Mouse (Mus musculus): ENCODE measurements around the gene Suco. TPM values are rescaled to one million over a fixed set of nuclear protein-coding genes. Genes with fewer than 3 reads are reported as not detected.
A peak's percentile ranks its signal among the peaks of the same experiment; 100 is the strongest.

Gene Suco
- total and polyA plus RNA-seq, 3 experiments, result 6.4 to 6.8 TPM; not detected in 1

DNA sequence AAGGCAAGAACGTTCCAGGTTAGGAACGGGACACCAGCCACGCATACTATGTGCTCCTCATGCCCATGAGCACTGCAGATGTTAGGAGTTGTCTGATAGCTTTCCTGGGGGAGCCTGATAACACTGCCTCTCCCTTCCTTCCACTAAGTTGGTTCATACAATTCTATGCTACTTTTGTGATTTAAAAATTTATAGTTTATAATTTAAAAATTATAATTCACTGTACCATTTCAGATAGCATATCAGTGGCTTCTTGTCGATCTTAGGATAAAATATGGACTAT, 83.9 kb downstream of the Suco start:
- Histone ChIP-seq H3K4me1 (ENCODE audit: control insufficient read depth in 1 of 2, insufficient read depth in 2 of 2, low read length in 2 of 2) (peaks cover 13 to 19% of the 10 kb centered on the region in 2 experiments), H3K4me3 (ENCODE audit: control insufficient read depth in 1 of 2, insufficient read depth in 1 of 2, low read depth in 2 of 2, low read length in 2 of 2) (no peak overlapping the region), H3K9ac (ENCODE audit: control insufficient read depth, low read depth, low read length, poor library complexity, severe bottlenecking) (no peak overlapping the region), H3K79me2 (ENCODE audit: control insufficient read depth, insufficient read depth, low read length, poor library complexity) (no peaks in the 10 kb centered on the region), H3K9me3 (replicated peaks; ENCODE audit: insufficient read depth, low read length) (no peaks in the 10 kb centered on the region), H3K36me3 (ENCODE audit: control insufficient read depth in 1 of 2, insufficient read depth in 2 of 2, low read length in 2 of 2) (peaks cover 0 to 23% of the 10 kb centered on the region in 2 experiments; a peak in 2 of 4 replicates), H3K27ac (ENCODE audit: control insufficient read depth, low read depth, low read length) (peak overlapping the region; percentile 50), H3K27me3 (ENCODE audit: control insufficient read depth in 1 of 2, insufficient read depth in 2 of 2, low read length in 2 of 2) (no peaks in the 10 kb centered on the region)
- no peak for DNase-seq (ENCODE audit: low read depth, low spot score)
- no peak for TF ChIP-seq ZMIZ1 (IDR thresholded peaks at IDR 0.05; ENCODE audit: low read depth, low read length)
- TF ChIP-seq CHD2 (IDR thresholded peaks at IDR 0.05; ENCODE audit: low read length), result no peak
- no peak for TF ChIP-seq MEF2A (IDR thresholded peaks at IDR 0.05; ENCODE audit: extremely low read depth, insufficient replicate concordance, low read depth, low read length, poor library complexity, severe bottlenecking)
- no peak for TF ChIP-seq E2F4 (IDR thresholded peaks at IDR 0.05; ENCODE audit: borderline replicate concordance, low read depth, low read length)
- TF ChIP-seq POLR2AphosphoS2 (IDR thresholded peaks at IDR 0.05; ENCODE audit: low read length), result no peak
- TF ChIP-seq TCF12 (IDR thresholded peaks at IDR 0.05; ENCODE audit: low read depth, low read length), result 0 out of 2 replicates have a peak, but pooled peaks have one; percentile 8
- no peak for TF ChIP-seq HCFC1 (IDR thresholded peaks at IDR 0.05; ENCODE audit: low read depth, low read length)
- no peak for TF ChIP-seq EP300 (IDR thresholded peaks at IDR 0.05; ENCODE audit: low read depth in 1 of 2, low read length in 2 of 2)
- no peak for TF ChIP-seq POLR2AphosphoS5 (IDR thresholded peaks at IDR 0.05; ENCODE audit: borderline replicate concordance, low read depth, low read length)
- TF ChIP-seq GATA1 (IDR thresholded peaks at IDR 0.05; ENCODE audit: low read depth, low read length), result peak; percentile 40; the same call in 1 of the 2 replicates
- TF ChIP-seq UBTF (IDR thresholded peaks at IDR 0.05; ENCODE audit: borderline replicate concordance, insufficient read depth, low read depth, low read length), result no peak
- no peak for TF ChIP-seq TBP (IDR thresholded peaks at IDR 0.05; ENCODE audit: low read depth, low read length)
- no peak for TF ChIP-seq TAL1 (IDR thresholded peaks at IDR 0.05; ENCODE audit: low read length)
- no peak for TF ChIP-seq POLR2A (IDR thresholded peaks at IDR 0.05; ENCODE audit: control insufficient read depth in 1 of 2, insufficient read depth in 1 of 2, low read depth in 1 of 2, low read length in 2 of 2, poor library complexity in 1 of 2)
- peak; percentile 58; the same call in 1 of the 2 replicates for TF ChIP-seq ZKSCAN1 (IDR thresholded peaks at IDR 0.05; ENCODE audit: low read depth, low read length)
- TF ChIP-seq USF2 (IDR thresholded peaks at IDR 0.05; ENCODE audit: borderline replicate concordance in 1 of 2, insufficient read depth in 1 of 2, low read depth in 1 of 2, low read length in 2 of 2), result no peak
- no peak for TF ChIP-seq CHD1 (IDR thresholded peaks at IDR 0.05; ENCODE audit: low read depth, low read length)
- TF ChIP-seq KAT2A (conservative IDR thresholded peaks at IDR 0.05; ENCODE audit: low read depth, low read length), result no peak
- TF ChIP-seq MYB (IDR thresholded peaks at IDR 0.05; ENCODE audit: low read depth, low read length), result no peak
- TF ChIP-seq MYC (IDR thresholded peaks at IDR 0.05; ENCODE audit: low read depth, low read length), result no peak
- no peak for TF ChIP-seq MAFK (IDR thresholded peaks at IDR 0.05; ENCODE audit: borderline replicate concordance, low read depth, low read length)

Data from MEL (cell line).